Mouse (Mus musculus): ENCODE measurements around the gene Cmtm4. TPM values are rescaled to one million over a fixed set of nuclear protein-coding genes. Genes with fewer than 3 reads are reported as not detected.
"Not testable (repeated sequence)": the region's sequence is repeated elsewhere in the genome, so short reads cannot be mapped to it uniquely, and the experiment has no call there.

Cmtm4 gene
- polyA plus RNA-seq, 1 experiment = 4.8 TPM

DNA sequence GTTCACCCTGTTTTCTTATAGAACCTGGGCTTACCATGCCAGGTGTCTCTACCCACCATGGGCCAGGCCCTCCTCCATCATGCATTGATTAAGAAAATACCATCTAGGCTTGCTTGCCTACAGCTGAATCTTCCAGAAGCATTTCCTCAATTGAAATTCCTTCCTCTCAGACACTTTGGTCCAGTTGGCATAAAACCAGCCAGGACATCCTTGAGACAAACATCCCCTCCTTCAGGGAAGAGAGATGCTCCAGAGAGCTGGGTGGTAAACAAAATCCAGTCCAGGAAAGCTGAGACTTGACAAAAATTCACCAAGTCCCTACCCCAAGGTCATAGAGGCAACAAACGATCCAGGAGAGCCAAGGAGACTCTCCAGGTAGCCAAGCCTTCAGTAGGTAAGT lies 61.4 kb downstream of the Cmtm4 start:
- 84% methylated on average over 1 of the region's 1 CpGs for WGBS
- DNase-seq (ENCODE audit: low read depth in 1 of 2, low spot score in 2 of 2) = no peak
- Histone ChIP-seq H3K4me3 (ENCODE audit: extremely low read depth, insufficient read depth, insufficient read length) (no peak overlapping the region), H3K27ac (ENCODE audit: insufficient read depth, low read length) (no peak overlapping the region), H3K36me3 (ENCODE audit: control insufficient read depth, insufficient read depth, low read length) (no peaks in the 10 kb centered on the region), H3K4me1 (ENCODE audit: control insufficient read depth, insufficient read depth, insufficient read length) (no peaks in the 10 kb centered on the region), H3K27me3 (ENCODE audit: control insufficient read depth, insufficient read depth, low read length) (no peaks in the 10 kb centered on the region)
- TF ChIP-seq CTCF (IDR thresholded peaks at IDR 0.05; ENCODE audit: extremely low read depth, insufficient read depth, insufficient read length, insufficient replicate concordance) = no peak
- TF ChIP-seq POLR2A (IDR thresholded peaks at IDR 0.05; ENCODE audit: low read depth, low read length) = no peak

DNA sequence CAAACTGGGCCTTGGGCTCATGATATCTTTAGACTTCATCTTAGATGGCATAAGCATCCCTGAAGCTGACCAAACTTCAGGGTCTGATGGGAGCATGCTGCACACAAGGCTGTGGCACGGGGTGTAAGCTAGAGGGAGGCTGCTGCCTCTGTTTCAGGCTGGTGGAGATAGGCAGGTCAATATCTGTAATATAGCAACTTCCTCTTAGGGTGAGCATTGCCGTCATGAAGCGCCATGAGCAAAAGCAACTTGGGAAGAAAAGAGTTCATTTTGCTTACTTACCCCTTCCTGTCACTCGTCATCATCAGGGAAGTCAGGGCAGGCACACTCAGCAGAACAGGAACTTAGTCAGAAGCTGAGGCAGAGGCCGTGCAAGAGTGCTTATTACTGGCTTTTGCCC lies 61.8 kb downstream of the Cmtm4 start:
- Histone ChIP-seq H3K36me3 (ENCODE audit: control insufficient read depth, insufficient read depth, low read length) (no peaks in the 10 kb centered on the region), H3K27me3 (ENCODE audit: control insufficient read depth, insufficient read depth, low read length) (no peaks in the 10 kb centered on the region), H3K27ac (ENCODE audit: insufficient read depth, low read length) (no peak overlapping the region), H3K4me1 (ENCODE audit: control insufficient read depth, insufficient read depth, insufficient read length) (no peaks in the 10 kb centered on the region), H3K4me3 (ENCODE audit: extremely low read depth, insufficient read depth, insufficient read length) (no peak overlapping the region)
- TF ChIP-seq POLR2A (IDR thresholded peaks at IDR 0.05; ENCODE audit: low read depth, low read length) (no peak), CTCF (IDR thresholded peaks at IDR 0.05; ENCODE audit: extremely low read depth, insufficient read depth, insufficient read length, insufficient replicate concordance) (no peak)
- DNase-seq (ENCODE audit: low read depth in 1 of 2, low spot score in 2 of 2) = no peak
- WGBS = 22% methylated on average over 5 of the region's 5 CpGs

DNA sequence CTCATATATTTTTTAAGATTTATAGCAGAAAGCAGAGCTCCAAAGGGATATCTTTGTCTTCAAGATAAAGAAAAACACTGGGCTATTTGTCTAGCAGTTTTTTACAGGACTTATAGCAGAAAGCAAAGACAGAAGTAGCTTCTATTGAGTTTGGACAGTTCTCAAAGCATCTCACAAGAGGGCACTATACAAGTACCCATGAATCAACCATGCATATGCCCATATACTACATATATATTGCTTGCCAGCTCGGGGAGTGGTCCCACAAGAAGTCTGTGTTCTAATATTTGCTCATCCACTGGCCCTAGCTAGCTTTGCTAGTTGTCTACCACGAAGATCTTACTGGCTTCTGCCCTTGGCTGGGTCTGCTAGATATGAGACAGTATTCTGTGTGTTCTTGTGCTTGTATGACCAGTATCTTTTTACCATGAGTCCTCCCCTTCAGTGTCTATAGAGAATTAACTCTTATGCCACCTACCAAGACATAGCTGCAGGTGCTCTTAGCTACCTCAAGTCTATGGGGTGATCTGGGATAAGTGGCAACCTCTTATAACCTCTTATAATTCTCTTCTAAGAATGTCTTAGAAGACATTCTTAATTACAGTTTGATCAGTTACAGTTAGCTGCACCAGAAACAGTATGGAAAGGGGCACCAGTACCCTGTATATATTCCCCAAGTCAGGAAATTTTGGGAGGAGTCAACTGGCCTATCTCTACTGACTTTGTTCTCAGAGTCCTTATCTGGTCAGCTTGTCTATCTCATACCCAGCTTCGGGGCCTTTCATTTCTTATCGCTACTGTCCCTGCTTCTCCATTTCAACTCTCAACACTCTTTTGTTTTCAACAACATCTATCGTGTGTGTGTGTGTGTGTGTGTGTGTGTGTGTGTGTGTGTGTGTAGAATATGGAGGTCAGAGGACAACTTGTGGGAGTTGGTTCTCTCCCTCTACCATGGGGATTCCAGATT lies 62.7 kb downstream of the Cmtm4 start:
- TF ChIP-seq POLR2A (IDR thresholded peaks at IDR 0.05; ENCODE audit: low read depth, low read length) = no peak
- no peak for TF ChIP-seq CTCF (IDR thresholded peaks at IDR 0.05; ENCODE audit: extremely low read depth, insufficient read depth, insufficient read length, insufficient replicate concordance)
- Histone ChIP-seq H3K4me1 (ENCODE audit: control insufficient read depth, insufficient read depth, insufficient read length) (no peaks in the 10 kb centered on the region), H3K27me3 (ENCODE audit: control insufficient read depth, insufficient read depth, low read length) (no peaks in the 10 kb centered on the region), H3K4me3 (ENCODE audit: extremely low read depth, insufficient read depth, insufficient read length) (no peak overlapping the region), H3K27ac (ENCODE audit: insufficient read depth, low read length) (no peak overlapping the region), H3K36me3 (ENCODE audit: control insufficient read depth, insufficient read depth, low read length) (no peaks in the 10 kb centered on the region)
- WGBS = 68% methylated on average over 5 of the region's 5 CpGs
- DNase-seq (ENCODE audit: low read depth in 1 of 2, low spot score in 2 of 2) = no peak

DNA sequence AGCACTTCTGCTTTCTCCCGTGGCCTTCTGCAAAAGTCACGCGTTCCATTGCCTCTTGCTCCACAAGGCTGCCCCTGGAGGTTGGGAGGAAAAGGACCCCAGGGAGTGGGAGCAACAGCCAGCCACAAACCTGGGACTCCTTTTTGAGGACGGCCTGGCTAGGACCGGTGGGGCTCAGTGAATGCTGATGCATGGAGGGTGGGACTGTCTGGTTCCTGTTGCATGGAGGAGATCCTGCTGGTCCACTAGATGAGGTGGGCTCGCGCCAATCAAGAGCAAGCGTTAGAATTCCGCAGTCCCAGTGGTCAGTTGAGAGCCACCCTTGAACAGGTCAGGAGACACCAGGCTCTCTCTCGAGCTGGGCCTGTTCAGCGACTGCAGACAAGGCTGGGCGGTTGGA lies 73.7 kb downstream of the Cmtm4 start, which contains the start of gene Cmtm2b:
Cmtm2b (plus strand) TSS at position 301 of the 400 bp plus-strand sequence.
- WGBS = 92% methylated on average over 12 of the region's 12 CpGs
- H3K27ac ChIP-seq (ENCODE audit: insufficient read depth, low read length); H3K4me1 ChIP-seq (ENCODE audit: control insufficient read depth, insufficient read depth, insufficient read length); H3K36me3 ChIP-seq (ENCODE audit: control insufficient read depth, insufficient read depth, low read length); DNase-seq (ENCODE audit: low read depth in 1 of 2, low spot score in 2 of 2); H3K4me3 ChIP-seq (ENCODE audit: extremely low read depth, insufficient read depth, insufficient read length); H3K27me3 ChIP-seq (ENCODE audit: control insufficient read depth, insufficient read depth, low read length): not testable (repeated sequence)

DNA sequence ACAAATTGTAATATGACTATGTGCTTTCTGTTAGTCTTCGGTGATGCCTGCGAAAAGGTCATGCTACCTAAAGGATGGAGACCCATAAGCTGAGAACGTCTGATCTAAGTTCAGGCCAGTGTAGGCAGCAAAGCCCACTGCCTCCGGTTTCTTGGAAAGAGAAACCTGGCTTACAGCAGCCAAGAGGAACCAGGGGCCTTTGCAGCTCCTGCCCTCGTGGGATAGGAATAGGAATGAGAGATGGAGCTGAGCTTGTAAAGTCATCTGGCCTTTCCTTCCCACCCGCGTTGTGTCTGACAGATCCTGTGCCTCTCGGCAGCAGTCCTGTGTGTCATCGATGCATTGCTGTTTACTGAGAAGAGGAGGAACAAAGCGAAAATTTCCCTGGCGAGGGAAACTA lies 74.3 kb downstream of the Cmtm4 start, which contains the start of gene Gm11020:
Gm11020 (plus strand) TSS at position 301 of the 400 bp plus-strand sequence.
- H3K4me3 ChIP-seq (ENCODE audit: extremely low read depth, insufficient read depth, insufficient read length); H3K27me3 ChIP-seq (ENCODE audit: control insufficient read depth, insufficient read depth, low read length); H3K27ac ChIP-seq (ENCODE audit: insufficient read depth, low read length); H3K4me1 ChIP-seq (ENCODE audit: control insufficient read depth, insufficient read depth, insufficient read length); DNase-seq (ENCODE audit: low read depth in 1 of 2, low spot score in 2 of 2); H3K36me3 ChIP-seq (ENCODE audit: control insufficient read depth, insufficient read depth, low read length): not testable (repeated sequence)
- 88% methylated on average over 11 of the region's 11 CpGs for WGBS

DNA sequence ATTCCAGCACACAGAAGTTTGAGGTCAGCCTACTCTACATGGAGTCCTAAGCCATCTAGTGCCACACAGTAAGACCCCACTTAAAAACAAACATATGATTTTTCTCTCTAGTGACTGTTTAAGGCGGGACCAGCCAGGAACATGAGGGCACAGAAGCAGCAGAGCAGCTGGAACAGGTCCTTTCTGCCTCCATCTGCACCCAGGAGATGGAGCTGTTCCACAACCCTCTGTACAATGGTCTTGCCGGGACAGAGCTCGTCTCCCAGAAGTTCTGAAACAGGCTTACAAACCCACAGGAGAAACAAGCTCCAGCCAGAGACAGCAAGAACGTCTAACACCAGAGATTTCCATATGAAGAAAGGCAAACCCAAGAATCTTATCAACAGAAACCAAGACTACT lies 82.3 kb downstream of the Cmtm4 start:
- Histone ChIP-seq H3K4me1 (ENCODE audit: control insufficient read depth, insufficient read depth, insufficient read length) (no peaks in the 10 kb centered on the region), H3K4me3 (ENCODE audit: extremely low read depth, insufficient read depth, insufficient read length) (no peak overlapping the region), H3K36me3 (ENCODE audit: control insufficient read depth, insufficient read depth, low read length) (no peaks in the 10 kb centered on the region), H3K27ac (ENCODE audit: insufficient read depth, low read length) (no peak overlapping the region), H3K27me3 (ENCODE audit: control insufficient read depth, insufficient read depth, low read length) (no peaks in the 10 kb centered on the region)
- DNase-seq (ENCODE audit: low read depth in 1 of 2, low spot score in 2 of 2) = no peak
- 65% methylated on average over 4 of the region's 4 CpGs for WGBS
- no peak for TF ChIP-seq CTCF (IDR thresholded peaks at IDR 0.05; ENCODE audit: extremely low read depth, insufficient read depth, insufficient read length, insufficient replicate concordance)
- TF ChIP-seq POLR2A (IDR thresholded peaks at IDR 0.05; ENCODE audit: low read depth, low read length) = no peak

DNA sequence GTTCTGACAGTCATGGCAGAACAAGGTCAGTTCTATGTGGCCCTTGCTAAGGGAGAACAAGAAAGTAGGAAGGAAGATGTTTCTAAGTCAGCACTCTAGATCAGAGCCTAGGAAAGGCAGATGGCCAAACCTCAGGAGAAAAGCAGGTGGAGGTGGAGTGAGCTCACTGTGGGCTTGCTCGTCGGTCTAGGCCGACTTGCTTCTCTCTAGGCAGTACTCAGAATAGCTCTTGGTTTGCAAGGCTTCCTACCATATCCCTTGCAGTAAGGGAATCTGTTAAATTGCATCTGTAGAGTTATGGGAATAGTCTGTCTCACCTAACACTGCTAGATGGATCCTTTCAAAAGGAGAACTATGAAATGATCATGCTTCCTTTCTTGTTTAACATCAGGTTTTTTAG lies 83.6 kb downstream of the Cmtm4 start:
- WGBS = 71% methylated on average over 3 of the region's 3 CpGs
- DNase-seq (ENCODE audit: low read depth in 1 of 2, low spot score in 2 of 2); H3K27me3 ChIP-seq (ENCODE audit: control insufficient read depth, insufficient read depth, low read length); H3K27ac ChIP-seq (ENCODE audit: insufficient read depth, low read length); H3K36me3 ChIP-seq (ENCODE audit: control insufficient read depth, insufficient read depth, low read length); H3K4me1 ChIP-seq (ENCODE audit: control insufficient read depth, insufficient read depth, insufficient read length); H3K4me3 ChIP-seq (ENCODE audit: extremely low read depth, insufficient read depth, insufficient read length): not testable (repeated sequence)

DNA sequence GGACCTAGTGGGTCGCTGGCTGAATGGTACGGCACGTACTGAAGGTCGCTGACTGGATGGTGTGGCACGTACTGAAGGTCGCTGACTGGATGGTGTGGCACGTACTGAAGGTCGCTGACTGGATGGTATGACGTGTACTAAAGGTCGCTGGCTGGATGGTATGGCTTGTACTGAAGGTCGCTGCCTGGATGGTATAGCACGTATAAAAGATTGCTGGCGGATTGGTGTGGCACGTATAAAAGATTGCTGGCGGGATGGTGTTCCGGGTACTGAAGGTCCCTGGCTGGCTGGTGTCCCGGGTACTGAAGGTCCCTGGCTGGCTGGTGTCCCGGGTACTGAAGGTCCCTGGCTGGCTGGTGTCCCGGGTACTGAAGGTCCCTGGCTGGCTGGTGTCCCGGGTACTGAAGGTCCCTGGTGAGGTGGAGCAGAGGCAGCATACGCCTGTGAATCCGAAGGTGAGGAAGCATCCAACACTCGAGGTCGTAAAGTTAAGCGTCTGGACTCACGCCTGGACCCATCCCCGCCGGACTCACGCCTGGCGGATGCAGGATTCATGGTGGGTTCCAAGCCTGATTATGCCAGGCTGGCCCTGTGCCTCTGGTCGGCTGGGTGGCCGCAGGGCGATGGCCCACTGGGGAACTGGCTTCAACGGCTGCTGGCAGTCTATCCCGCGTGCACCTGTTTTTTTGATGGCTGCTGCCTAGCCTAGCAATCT lies 86.0 kb downstream of the Cmtm4 start, which contains the start of the genes Gm45711 and Cmtm1:
Gm45711 (minus strand) TSS at position 641 of the 715 bp plus-strand sequence.
Cmtm1 (minus strand) TSS at position 705 of the 715 bp plus-strand sequence.
- 90% methylated on average over 36 of the region's 36 CpGs for WGBS
- not testable (repeated sequence) for H3K4me3 ChIP-seq (ENCODE audit: extremely low read depth, insufficient read depth, insufficient read length); H3K36me3 ChIP-seq (ENCODE audit: control insufficient read depth, insufficient read depth, low read length); H3K27me3 ChIP-seq (ENCODE audit: control insufficient read depth, insufficient read depth, low read length); H3K4me1 ChIP-seq (ENCODE audit: control insufficient read depth, insufficient read depth, insufficient read length); H3K27ac ChIP-seq (ENCODE audit: insufficient read depth, low read length); DNase-seq (ENCODE audit: low read depth in 1 of 2, low spot score in 2 of 2)

DNA sequence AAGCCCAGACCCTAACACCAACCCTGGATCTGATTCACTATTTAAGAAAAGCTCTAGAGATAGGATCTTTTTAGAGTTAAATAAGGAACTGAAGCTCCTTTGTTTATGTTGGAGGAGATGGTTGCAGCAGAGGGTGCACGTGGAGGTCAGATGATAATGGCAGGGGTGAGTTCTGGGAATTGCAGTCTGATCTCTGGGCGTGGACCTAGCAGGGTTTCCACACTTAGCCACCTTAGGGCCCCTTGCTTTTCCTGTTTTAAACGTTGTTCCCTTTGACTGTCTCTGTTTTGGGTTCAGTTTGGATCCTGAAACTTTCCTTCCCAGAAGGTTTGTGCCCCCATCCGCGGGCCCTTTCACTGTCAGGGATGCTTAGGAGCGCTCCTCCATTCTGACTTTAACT lies 87.3 kb downstream of the Cmtm4 start:
- not testable (repeated sequence) for H3K27ac ChIP-seq (ENCODE audit: insufficient read depth, low read length); H3K4me1 ChIP-seq (ENCODE audit: control insufficient read depth, insufficient read depth, insufficient read length); DNase-seq (ENCODE audit: low read depth in 1 of 2, low spot score in 2 of 2); H3K27me3 ChIP-seq (ENCODE audit: control insufficient read depth, insufficient read depth, low read length); H3K4me3 ChIP-seq (ENCODE audit: extremely low read depth, insufficient read depth, insufficient read length); H3K36me3 ChIP-seq (ENCODE audit: control insufficient read depth, insufficient read depth, low read length)
- 59% methylated on average over 6 of the region's 6 CpGs for WGBS
